Mouse (Mus musculus) common myeloid progenitor, adult 5-6 weeks (primary cell): ENCODE measurements at regions not wholly inside any gene's neighbourhood (a gene's known extent, or its start where the extent isn't known, plus 50 kb on each side); places are given as distances from the start of the nearest gene placed in this dataset.
A peak's percentile ranks its signal among the peaks of the same experiment; 100 is the strongest.

Experiments used
- ATAC-seq: replicated peaks from 2 replicates; pipeline ENCODE4 v1.8.0; 2016; ENCODE audit warnings: low read depth, mild to moderate bottlenecking, moderate TSS enrichment, inconsistent platforms; ENCODE audit not compliant: poor library complexity, severe bottlenecking

DNA sequence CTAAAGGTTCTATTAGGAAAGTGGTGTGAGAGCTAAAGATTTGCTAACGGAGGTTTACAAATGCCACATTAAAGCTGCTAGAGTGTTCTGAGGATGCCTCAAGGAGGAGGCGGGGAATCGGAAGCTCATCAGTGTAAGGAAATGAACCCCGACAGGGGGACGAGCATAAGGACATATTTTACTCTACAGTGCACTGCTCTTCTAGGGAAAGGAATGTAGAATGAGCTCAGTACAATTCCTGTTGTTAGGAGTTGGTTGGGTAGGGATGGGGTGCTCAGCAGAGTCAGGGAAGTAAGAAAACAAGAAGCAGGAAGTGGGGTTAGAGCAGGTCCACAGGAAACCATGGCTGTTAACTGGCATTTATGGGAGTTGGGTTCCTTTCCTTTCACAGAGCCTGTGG, 54.6 kb downstream of the Mex3b start:
- ATAC-seq = no peak

DNA sequence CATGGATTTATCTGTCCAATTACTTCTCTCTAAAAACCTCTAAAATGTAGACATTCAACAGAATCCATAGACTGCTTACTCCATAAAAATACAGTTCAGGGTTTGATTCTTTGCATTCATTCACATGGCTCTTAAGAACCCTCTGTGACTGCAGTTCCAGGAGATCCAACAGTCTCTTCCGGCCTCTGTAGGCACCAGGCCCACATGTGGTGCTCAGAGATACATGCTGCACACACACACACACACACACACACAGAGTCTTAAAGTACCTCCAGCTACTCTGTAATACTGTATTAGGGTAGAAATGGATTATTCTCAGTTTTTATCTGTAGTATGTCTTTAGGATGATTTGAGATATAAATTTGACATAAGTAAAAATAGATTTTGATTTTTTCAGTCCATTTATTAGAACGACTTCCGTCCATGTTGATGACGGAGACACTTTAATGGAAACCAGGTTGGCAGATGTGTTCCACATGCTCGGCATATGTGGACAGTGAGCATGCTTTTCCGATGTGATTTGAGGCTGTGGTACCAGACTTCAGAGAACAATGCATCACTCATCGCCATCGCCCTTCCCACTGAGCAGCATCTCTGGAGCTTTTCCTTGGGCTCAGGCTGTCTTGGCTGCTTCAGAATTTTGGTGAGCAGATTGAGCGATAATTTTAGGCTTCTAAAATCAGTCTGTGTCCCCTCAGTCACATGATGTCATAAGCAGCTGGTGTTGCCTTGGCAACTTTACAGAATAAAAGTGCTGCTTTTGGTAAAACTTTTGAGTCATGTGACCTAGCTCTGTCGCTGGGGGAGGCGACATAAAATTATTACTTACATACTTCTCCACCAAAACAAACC, 56.3 kb downstream of the Mex3b start:
- ATAC-seq = no peak

GRCm38 (mm10) chr7:82924092-82924491, 57.0 kb downstream of the Mex3b start:
- ATAC-seq = no peak

DNA sequence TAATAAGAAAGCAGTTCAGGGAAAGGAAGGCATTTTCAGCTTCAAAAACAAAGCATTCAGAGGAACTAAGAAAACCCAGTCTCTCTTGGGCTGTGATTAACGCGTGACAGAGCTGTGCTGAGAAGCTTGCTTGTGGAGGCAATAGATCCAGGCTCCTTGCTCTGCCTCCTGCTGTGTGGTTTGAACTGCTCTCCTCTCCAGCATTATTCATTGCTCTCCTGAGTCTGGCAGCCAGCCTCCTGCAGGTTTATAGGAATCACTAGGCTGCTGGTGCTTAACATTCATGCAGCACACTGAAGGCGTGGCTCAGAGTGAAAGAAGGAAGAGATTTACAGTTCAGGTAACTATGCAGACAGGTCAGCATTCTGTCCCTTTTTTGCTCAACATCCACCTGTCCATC, 71.2 kb downstream of the Mex3b start:
- no peak for ATAC-seq

GRCm38 (mm10) chr7:82939536-82939935, 72.4 kb downstream of the Mex3b start:
- no peak for ATAC-seq

DNA sequence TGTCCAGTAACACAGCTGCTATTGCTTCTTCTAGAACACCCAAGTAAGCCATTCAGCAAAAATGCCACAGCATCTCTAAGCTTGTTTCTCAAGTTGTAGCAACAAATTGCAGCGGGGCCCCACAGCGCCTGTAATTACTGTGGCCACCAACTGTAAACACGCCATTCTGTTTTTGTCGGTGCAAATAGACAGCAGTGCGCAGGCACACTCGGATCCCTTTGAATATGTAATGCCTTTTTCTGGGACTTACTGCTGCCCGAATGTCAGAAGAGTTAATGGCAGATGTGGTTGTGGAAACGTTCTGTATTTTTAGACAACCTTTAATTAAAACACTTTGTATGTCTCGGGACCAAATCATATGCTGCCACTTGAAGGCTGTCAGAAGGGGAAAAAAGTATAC, 76.2 kb downstream of the Mex3b start:
- no peak for ATAC-seq

- ATAC-seq = no peak
Measured at GRCm38 (mm10) chr7:82943797-82944196, 76.7 kb downstream of the Mex3b start.

DNA sequence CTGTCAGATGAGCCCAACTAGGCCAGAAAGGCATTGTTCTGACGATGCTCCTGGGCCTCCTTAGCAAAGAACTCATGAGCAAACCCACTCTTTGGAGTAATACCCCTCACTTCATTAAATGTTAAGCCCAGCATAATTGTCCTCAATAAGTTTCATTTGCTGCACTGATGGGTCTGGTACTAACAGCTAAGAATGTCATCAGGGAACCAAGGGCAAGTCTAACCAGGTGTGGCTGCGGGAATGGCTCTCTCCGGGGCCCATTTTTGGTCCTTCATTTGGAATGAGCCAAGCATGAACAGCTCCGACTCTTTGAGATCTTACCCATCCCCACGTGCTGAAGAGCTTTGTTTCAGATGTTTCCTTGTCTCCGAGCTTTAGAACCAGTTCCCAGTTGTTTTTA, 82.2 kb downstream of the Mex3b start:
- no peak for ATAC-seq

- no peak for ATAC-seq
Measured at GRCm38 (mm10) chr7:82957208-82957977, 90.3 kb downstream of the Mex3b start.

- no peak for ATAC-seq
Measured at GRCm38 (mm10) chr7:82970599-82970998, 103.5 kb downstream of the Mex3b start.

GRCm38 (mm10) chr7:82971244-82971643, 104.1 kb downstream of the Mex3b start:
- ATAC-seq = peak; percentile 60; the same call in 1 of the 2 replicates

DNA sequence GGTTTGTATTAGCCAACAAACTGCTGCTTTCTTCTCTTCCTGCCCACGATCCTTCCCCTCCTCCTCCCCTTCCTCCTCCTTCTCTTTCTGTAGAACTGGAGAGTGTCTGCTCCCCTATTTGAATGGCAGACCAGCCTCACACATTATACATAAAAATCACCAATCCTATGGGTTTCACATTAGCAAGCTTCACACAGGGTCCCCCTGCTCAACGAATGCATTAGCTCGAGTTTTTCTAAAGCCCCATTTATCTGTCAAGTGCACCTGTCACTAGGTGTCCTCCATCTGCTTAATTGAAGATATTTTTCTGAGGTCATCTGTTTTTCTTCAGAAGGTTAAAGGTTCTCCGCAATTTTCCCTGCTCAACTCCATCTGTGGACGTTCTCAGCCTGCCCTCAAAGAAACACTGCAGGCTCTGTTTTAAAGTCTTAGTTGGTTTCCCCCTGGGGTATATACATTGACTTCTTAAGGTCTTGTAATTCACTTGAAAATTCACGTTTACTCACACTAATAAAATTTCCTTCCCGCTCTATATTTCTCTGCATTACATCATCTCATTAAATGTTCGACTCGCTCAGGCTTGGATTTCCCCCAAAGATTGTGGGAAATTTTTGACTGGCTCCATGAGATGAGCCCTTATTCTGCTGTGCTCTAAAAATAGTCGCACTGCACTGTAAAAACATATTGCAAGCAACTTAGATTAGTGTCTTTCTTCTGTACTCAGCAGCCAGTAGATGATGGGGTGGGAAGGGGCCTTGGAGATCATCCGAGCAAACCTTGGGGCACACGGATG, 105.3 kb downstream of the Mex3b start:
- no peak for ATAC-seq

DNA sequence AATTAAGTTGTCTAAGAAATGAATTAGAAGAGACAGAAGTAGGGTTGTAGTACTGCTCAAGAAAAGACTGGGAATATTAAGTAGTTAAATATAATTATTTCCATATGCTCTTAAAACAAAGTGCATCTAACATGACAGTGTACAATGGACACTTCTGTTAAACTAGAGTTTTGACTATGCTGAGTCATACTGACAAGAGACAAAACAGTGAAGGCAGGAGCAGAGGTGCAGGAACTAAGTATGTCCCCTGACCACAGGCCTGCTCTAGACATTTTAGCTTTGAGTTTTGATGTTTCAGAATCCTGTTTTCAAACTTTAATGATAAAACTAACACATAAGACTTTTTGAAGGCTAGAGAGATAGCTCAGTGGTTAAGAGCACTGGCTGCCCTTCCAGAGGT, 123.6 kb downstream of the Mex3b start:
- peak; percentile 65; the same call in 1 of the 2 replicates for ATAC-seq

- no peak for ATAC-seq
Measured at GRCm38 (mm10) chr7:82993136-82993535, 126.0 kb downstream of the Mex3b start.

GRCm38 (mm10) chr7:82998848-82999247, 131.7 kb downstream of the Mex3b start:
- ATAC-seq = no peak

GRCm38 (mm10) chr7:83007540-83007939, 140.4 kb downstream of the Mex3b start:
- no peak for ATAC-seq

DNA sequence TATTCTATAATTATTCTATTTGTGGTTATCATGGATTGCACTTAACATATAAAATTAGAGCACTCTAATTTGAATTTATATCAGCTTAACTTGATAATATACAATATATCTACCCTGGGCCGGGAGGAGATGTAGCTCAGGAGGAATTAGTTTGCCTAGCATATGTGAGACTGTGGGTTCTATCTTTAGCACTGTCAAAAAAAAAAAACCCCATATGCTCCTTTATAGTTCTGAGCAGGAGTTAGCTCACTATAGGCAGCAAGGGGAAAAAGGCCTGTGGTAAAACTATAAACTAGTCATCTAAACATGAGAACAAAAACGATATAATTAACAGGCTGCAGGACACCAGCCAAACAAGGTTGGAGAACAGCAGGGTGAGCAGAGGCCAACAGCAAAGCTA, 145.0 kb downstream of the Mex3b start:
- ATAC-seq = no peak

DNA sequence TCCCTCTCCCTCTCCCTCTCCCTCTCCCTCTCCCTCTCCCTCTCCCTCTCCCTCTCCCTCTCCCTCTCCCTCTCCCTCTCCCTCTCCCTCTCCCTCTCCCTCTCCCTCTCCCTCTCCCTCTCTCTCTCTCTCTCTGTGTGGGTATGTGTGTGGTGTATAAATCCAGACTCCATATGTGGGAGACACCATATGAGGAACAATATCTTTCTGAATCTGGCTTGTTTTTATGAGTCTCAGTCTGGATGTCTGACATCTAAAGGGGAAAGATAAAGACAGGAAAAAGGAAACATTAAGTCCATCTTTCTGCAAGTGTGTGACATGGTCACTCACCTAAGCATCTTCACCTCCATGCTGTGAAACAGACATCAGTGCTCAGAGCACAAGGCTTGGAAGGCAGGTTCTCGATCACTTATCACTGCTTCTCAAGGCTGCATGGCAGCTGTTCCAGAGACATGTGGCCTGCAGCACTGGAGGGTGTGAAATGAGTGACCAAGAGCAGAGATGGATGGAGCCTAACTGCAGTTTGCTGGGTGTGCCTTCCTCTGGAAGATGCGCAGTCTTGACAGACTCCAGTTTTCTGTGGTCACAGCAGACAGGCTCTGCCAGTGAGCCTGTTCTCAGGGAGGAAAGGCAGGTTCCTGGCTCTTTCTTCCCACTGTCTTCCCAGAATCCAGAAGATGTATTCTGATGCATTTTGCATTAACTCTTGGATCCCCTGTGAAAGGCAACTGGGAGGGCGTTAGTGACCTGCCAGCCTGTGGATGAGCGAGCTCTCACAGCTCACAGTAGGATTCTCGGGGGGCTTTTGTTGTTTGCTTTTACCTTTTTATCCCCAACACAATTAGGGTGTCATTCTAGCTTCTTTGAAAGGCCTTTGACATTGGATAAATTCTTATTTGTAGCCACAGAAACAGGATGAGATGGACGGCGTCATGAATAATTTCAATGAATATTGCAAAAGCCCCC, 147.9 kb downstream of the Mex3b start:
- ATAC-seq = no peak

GRCm38 (mm10) chr7:83015756-83016155, 148.6 kb downstream of the Mex3b start:
- no peak for ATAC-seq
